Mouse (Mus musculus) layer of hippocampus, adult 9-11 months (tissue): ENCODE measurements around the gene Rnf181.
A peak's percentile ranks its signal among the peaks of the same experiment; 100 is the strongest.

Experiments
- DNase-seq: peaks from one replicate; pipeline ENCODE4 v3.0.0; 2022

Gene Rnf181

DNA sequence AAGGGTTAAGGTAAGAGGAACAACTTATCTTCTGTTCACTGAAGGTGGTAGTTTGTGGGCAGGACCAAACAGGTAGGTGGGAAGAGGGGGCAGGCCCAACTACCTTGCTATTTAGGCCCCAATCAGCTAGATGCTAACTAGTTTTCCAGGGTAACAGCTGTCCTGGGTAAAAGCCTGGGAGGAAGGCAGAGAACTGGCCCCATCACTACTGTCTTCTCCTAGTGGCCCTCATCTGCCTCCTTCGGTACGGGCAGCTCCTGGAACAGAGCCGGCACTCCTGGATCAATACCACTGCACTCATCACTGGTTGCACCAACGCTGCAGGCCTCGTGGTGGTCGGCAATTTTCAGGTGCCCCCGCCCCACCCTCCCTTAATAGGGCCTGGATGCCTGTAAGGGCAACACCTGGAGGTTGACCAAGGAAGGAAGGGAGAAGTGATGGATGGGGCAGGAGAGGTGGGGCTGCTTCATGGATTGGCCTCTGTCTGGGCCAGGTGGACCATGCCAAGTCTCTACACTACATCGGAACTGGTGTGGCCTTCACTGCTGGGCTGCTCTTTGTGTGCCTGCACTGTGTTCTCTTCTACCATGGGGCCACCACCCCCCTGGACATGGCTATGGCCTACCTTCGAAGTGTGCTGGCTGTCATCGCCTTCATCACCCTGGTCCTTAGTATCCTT, 8.5 kb downstream of the Rnf181 start:
- DNase-seq, result no peak

GRCm38 (mm10) chr6:72357164-72358079, 9.3 kb downstream of the Rnf181 start:
- DNase-seq, result no peak

GRCm38 (mm10) chr6:72356001-72356532, 10.7 kb downstream of the Rnf181 start:
- DNase-seq, result peak; percentile 56

DNA sequence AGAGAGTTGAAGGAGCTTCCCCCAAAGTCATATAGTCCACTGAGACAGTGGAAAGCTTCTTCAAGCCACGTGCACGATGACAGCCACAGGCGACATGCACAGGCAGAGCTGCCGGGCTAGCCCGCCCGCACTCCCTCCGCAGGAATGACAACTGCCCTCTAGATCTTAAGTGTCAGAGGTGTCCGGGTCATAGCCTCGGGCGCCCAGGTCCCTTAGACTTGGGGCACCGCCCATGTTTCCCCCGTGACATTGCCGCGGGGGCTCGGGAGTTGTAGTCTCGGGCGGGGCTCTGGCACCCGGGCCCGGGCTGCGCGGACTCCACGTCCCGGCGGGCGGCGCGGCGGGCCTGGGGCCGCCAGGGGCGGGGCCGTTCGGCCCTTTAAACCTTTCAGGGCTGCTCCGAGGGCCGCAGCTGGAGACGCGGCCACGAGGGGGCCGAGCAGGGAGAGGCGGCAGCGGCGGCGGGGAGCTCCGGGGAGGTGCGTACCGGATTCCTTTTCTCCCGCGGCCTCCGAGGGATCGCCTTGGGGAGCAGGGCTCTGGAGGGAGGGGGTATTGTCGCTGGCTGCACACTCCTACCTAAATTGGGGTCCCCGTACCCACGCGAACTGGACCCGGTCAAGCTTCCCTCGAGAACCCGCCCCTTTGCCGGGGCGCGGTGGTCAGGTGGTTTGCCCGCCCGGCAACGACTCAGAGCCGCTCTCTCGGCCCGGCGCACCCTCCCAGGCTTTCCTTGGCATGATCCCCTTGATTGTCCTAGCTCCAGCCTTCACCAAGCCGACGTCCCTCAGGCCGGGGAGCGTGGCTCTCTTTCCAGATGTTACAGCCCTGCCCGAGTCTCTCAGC, 11.5 kb downstream of the Rnf181 start, which contains the start of gene Tmem150a:
Tmem150a (plus strand) TSS at position 382 of the 846 bp plus-strand sequence.
- peak; percentile 86 for DNase-seq

GRCm38 (mm10) chr6:72354025-72354424, 12.7 kb downstream of the Rnf181 start:
- DNase-seq, result no peak

- no peak for DNase-seq
Observed at GRCm38 (mm10) chr6:72352636-72353405, 13.9 kb downstream of the Rnf181 start.

DNA sequence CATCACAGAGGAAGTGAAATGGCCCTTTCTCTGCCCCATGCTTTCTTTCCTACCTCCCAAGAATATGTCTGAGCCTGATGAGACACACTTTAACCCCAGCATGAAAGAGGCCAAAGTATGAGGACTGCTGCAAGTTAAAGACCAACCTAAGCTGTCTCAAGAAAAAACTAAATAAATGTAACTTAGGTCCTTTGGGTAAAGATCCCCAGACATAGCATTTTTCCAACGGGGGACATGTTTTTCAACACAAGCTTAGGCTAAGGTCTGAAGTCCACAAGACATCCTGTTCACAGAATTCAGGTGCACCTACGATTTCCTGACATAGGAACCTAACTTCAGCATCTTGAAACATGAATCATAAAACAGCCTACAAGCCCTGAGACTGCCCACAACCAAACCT, 16.5 kb downstream of the Rnf181 start:
- no peak for DNase-seq

GRCm38 (mm10) chr6:72348411-72348810, 18.3 kb downstream of the Rnf181 start:
- no peak for DNase-seq

GRCm38 (mm10) chr6:72347166-72347941, 19.4 kb downstream of the Rnf181 start, which contains the start of gene 0610030E20Rik:
Gene 0610030E20Rik (plus strand): TSS chr6:72347317.
- peak; percentile 67 for DNase-seq

GRCm38 (mm10) chr6:72346261-72346660, 20.5 kb downstream of the Rnf181 start:
- DNase-seq, result no peak

- no peak for DNase-seq
Observed at GRCm38 (mm10) chr6:72345633-72346032, 21.1 kb downstream of the Rnf181 start.

DNA sequence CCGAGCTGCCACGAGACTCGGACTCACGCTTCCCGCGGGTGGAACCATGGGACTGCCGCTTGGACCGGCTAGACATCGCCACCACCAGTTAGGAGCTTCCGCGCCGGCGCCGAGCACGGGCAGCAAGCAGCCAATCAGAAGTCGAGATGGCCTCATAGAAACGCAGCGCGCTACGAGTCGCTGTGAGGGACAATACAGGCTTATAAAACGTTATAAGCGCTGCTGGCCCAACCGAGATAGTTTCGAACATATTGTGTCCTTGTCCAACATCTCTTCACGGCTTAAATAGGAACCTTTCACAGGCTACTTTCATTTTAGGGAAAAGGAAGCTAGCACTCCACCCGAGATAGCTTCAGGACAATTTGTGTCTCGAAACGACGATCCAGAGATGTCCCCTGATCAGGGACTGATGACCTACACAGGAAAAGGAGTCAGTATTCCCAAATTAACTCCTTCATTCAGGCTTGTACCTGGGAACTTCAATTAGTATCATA, 21.6 kb downstream of the Rnf181 start, which contains the start of gene Usp39:
Usp39 (minus strand) TSS at position 111 of the 494 bp plus-strand sequence.
- peak; percentile 95 for DNase-seq

GRCm38 (mm10) chr6:72344396-72345073, 22.2 kb downstream of the Rnf181 start:
- no peak for DNase-seq

GRCm38 (mm10) chr6:72340481-72340880, 26.3 kb downstream of the Rnf181 start:
- DNase-seq, result no peak

DNA sequence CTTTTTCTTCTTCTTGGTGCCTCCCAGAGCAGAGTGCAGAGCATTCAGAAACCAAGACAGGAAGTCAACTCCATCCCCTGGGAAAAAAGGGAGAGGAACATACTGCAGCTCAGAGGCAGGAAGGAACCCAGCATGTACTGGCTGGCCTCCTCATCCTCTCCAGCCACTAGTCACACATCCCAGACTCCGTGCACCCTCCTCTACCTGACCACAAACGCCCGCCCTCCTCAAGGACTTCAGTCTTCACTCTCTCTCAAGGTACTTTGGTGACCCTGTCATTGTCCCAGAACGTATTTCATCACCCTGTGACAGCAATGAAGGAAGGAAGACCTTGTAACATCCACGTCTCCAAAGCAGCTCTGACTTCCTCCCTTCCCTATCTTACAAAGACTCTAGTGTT, 33.6 kb downstream of the Rnf181 start:
- no peak for DNase-seq

DNA sequence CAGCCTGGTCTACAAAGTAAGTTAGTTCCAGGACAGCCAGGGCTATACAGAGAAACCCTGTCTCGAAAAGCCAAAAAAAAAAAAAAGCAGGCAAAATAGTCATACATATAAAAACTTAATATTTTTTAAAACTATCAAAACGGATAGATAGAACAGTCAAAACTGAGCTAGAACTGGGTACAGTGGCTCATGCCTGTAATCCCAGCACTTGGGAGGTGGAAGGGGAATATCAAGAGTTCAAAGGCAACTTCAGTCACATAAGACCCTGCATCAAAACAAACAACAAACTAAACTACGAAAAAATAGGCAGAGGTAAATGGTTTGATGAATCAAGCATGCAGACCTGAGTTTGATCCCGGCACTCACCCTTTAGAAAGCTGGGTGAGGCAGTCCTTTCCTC, 36.6 kb downstream of the Rnf181 start:
- DNase-seq, result no peak

DNA sequence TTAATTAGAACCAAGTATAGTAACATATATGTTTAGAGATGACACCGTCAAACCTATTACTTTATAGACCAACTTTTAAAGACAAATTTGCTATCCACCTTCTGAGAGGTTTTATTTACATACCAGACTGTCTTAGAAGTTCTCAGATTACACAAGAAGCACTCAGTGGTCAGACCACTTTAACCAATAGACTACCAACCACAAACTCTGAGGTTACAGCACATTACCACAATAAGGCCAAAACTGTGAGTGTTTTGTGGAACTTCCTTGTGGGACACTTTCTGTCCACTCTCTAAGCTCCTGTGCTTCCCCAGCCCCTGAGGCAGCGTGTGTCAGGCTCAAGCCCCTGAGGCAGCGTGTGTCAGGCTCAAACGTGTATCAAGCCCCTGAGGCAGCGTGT, 37.7 kb downstream of the Rnf181 start:
- DNase-seq, result no peak

DNA sequence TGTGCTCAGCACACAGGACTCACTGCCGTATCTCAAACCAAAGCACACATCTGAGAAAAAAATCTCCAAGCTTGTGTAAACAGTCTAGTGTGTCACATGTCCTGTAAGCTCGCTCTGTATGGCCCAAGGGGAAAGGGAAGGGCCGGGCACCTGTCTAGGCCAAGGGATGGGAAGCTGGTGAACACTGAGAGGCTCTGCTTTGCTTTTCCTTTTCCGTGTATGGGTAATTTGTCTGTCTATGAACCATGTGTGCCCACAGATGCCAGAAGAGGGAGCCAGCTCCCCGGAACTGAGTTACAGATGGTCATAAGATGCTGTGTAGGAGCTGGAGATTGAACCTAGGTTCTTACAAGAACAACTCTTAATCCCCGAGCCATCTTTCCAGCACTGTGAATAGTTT, 40.5 kb downstream of the Rnf181 start:
- peak; percentile 68 for DNase-seq

DNA sequence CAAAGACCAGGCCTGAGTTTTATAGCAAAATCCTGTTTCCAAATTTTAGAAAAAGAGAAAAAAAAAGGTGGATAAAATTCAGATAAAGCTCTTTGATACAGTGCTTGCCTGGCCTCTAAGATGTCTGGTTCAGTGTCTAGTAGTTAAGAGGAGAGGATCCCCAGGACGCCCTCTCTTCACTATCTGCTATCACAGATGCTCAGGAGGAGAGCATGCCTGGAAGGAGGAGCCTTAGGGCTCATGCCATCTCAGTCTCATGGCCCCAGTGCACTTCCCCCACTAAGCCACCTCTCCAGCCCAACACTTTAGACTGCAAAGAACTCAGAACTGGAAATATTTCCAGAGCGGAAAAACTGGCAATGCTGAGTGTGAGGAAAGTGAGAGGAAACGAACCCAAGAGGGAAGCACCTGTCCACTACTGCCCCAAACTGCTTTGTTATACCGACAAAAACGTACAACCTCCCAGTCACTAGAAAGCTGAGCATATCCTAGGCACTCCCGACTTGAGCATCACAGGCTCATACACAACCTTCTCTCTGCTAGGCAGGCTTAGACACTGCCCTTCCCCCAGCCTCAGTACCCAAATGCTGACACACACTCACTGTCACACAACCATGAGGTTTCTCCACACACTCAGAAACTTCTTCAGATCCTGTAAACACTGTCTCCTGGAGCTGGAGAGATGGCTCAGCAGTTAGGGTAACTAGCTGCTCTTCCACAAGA, 42.8 kb downstream of the Rnf181 start:
- DNase-seq, result no peak
